Mouse (Mus musculus) CD8-positive naive resting alpha-beta T cell, adult 2 months (primary cell): Measurements from ENCODE around the gene Dstyk.

Experiments
- DNase-seq, 2 experiments: peaks; one replicate each; pipeline ENCODE4 v3.0.0; 2022; ENCODE audit warnings: low read depth in 2 of 2, low spot score in 2 of 2

Dstyk gene

GRCm38 (mm10) chr1:132388813-132389803 is 28.2 kb upstream of the Dstyk start:
- DNase-seq = no peak

GRCm38 (mm10) chr1:132389886-132390585 is 27.3 kb upstream of the Dstyk start:
- DNase-seq = no peak

DNA sequence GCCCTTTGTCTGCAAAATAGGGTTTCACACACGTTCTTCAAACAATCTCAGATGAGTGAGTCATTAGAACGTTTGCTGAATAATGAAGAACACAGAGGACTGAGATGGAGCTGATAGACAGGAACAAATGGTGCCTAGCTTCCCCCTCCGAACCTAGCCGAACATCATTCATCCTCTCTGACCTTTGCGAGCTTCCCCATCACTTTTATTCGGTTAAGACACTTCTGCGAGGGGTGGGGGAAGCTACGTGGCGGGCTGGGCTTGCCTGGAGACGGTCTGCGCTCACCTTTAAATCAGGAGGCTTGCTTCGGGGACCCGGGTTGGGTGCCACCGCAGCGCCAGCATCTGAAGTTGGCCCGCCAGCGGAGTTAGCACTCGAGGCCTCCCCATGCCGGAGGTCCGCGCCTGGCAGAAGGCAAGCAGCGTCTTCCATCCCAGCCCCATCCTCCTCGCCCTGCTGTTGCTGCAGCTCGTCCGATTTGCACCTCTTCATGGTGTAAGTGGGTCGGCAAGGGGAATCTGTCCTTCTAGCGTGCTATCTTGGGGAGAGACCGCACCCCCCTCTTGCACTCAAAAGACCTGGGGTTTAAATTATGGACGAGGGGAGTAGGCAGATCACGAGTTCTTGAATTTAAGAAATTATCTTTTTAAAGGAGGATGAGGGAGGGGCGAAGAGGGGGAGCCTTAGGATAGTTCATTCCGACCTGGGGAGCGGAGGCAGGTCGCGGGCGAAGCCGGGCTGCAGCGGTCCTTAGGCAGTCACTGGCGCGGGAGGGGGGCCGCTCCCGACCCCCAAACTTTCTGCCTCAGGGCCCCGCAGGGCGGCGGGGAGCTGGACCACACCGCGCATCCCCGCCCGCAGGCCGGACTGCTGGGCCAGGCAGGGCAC is 26.4 kb upstream of the Dstyk start, which contains the start of gene Tmcc2:
Gene Tmcc2, minus strand, starts transcription at position 591 of the 889 bp plus-strand sequence.
- DNase-seq = no peak

DNA sequence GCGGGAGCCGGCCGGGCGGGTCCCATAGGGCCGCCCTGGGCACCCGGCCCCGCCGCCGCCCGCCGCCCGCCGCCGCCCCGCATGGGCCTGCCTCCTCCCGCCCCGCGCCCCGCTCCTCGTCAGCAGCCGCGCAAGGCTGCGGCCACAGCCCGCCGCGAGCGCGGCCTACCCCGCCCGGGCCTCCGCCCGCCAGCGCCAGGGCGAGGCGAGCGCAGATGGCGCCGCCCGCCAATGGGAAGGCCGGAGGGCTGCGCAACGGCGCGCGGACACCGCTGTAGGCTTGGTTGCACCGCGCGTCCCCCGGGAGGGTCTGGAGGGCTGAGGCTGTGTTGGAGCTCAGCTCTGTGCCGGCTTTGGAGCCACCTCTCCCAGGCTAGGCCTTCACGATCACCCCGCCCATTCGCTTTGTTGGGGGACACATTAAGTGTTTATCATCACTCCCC is 25.8 kb upstream of the Dstyk start:
- no peak for DNase-seq

DNA sequence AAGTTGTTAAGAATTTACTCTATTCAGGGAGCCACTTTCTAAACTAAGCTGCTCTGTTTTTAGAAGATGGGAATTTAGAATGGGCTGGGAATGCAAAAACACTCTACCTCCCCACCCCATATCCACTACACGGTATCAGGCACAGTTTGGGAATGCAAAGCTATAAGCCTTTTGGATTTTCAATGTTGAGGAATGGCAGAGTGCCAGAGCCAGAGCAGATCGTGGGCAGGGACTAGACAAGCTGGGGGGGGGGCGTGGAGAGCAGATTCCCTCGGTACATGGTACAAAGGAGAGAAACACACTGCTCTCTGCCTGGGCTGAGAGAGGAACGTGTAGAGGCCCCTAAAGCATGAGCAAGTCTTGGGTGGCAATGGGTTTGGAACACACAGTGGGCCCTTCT is 24.5 kb upstream of the Dstyk start:
- no peak for DNase-seq

DNA sequence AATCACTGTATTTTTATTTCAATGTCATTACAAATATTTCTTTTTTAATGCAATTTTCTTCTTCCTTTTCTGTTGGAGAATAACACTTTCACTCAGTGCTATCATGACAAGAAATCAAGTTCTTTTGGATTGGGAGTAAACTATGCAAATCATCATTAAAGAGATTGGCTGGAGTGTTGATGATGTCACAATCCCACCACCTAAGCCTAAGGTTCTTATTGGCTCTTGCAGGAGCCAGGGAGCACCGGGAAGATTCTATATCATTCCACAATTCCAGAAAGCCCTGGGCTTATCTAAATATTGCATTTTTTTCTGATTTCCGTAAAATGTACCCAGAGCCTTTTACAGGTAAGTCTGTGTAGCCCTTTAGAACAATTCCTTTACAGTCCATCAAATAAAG is 20.6 kb upstream of the Dstyk start:
- DNase-seq = no peak

DNA sequence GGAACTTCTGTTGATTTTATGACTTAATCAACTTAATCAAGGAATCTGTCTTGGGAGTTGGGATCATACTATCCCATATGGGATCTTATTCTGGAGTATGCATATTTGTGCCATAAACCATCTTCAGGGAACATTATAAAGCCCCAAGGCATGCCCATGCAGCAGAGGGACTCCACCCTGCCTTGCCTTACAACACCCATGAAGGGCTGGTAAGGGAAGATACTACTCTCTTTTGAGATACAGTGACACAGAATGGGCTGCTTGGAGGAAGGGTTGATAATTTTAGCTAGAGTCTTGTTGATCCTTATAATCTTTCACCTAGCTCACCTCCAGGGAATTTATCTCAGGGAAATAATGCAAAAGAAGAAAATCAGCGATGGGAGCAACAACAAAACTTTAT is 16.8 kb upstream of the Dstyk start:
- no peak for DNase-seq

GRCm38 (mm10) chr1:132401843-132402242 is 15.5 kb upstream of the Dstyk start:
- DNase-seq = no peak

- DNase-seq = no peak
Measured at GRCm38 (mm10) chr1:132410657-132411056, 6.7 kb upstream of the Dstyk start.

DNA sequence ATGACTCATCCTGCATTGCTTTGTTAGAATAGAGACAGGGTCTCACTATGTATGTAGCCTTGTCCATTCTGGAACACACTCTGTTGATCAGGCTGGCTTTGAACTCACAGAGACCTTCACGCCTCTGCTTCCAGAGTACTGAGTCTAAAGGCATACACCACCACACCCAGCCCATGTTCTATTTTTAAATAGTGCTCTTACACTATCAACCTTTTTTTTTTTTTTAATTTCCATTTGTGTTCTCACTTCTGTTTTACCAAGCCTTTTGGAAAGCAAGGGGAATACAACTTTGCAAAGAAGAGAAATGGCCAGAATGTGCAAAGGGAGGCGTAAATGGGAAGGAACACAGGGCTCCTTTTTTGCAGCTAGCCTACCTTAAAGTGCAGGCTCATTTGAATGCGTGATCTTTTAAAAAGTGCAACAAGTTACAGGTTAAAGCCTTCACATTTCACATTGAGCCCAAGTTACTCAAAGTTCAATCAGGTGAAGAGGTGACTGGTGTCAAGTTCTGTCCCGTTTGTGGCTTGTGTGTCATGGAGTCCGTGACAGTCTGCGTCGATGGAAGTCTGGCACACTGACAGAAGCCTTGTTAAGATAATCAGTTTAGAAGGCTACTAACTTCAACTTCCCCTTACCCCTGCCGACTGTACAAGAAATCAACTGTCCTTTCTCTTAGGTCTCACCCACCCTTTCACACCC is 962 bp upstream of the Dstyk start:
- DNase-seq = no peak

GRCm38 (mm10) chr1:132416943-132417290 is 438 bp upstream of the Dstyk start:
- DNase-seq = no peak

- no peak for DNase-seq
Measured at GRCm38 (mm10) chr1:132420206-132420605, 2.9 kb downstream of the Dstyk start.

DNA sequence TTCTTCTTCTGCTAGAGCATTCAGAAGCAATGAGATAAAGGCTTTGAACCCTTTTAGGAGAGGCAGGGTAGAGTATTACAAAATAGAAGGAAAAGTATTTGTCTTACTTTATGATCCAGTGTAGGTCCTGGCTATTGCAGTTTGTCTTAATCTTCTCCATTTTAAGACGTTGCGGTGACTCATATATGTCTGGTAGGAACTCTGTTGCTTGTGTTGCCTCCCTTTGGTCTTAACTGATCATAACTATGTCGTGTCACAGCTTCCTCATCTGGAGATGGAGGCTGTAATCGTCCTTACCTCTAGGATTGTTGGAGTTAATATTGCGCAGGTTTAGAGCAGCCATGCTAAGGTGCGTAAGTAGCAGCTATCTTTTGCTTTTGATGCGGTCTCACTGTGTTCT is 3.3 kb downstream of the Dstyk start:
- DNase-seq = no peak

- DNase-seq = no peak
Measured at GRCm38 (mm10) chr1:132422912-132423696, 5.7 kb downstream of the Dstyk start.

GRCm38 (mm10) chr1:132425600-132425999 is 8.2 kb downstream of the Dstyk start:
- no peak for DNase-seq

- no peak for DNase-seq
Measured at GRCm38 (mm10) chr1:132430818-132431217, 13.5 kb downstream of the Dstyk start.

GRCm38 (mm10) chr1:132431716-132432115 is 14.4 kb downstream of the Dstyk start:
- DNase-seq = no peak

DNA sequence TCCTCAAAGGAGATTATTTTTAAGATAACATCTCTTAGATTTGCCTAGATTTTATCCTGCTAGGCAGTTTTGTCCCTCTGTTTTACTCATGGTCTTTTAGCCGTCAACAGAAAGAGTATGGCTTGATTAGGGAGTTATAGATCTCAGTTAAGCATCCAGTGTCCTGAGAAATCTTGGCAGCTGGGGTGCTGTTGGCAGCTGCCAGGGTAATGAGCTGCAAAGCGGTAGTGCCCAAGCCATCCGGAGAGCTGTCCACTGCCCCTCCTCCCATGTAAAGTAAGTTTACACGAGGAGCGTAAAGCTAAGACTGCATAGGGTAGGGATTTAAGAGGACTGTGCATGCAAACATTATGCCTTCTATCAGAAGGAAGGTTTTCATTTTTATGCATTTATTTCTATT is 16.0 kb downstream of the Dstyk start:
- DNase-seq = no peak

DNA sequence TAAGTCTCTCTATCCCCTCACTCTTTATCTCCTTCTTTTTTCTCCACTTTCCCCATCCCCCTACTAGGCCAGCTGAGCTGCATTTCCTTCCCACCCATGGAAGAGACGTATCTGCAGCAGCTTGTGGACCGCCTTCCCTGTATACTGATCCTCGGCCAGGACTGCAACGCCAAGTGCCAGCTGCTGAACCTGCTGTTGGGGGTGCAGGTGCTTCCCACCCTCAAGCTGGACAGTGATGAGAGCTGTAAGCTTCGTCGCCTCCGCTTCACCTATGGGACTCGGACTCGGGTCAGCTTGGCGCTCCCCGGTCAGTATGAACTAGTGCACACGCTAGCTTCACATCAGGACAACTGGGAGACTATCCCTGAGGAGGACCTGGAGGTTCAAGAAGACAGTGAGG is 16.7 kb downstream of the Dstyk start:
- DNase-seq = no peak
